Mouse (Mus musculus) stomach, embryonic 15.5 days (tissue): ENCODE results near the gene Pts. TPM values are rescaled to one million over a fixed set of nuclear protein-coding genes. Genes with fewer than 3 reads are reported as not detected.

ENCODE experiments used
- ATAC-seq: fragments of 200-750 bp; cut with Nextera tagmentation; 2 replicates; pipeline ENCODE4 v1.8.0; 2017; ENCODE audit warnings: low read depth, moderate number of reproducible peaks, moderate TSS enrichment; ENCODE audit not compliant: insufficient read depth, low FRiP score
- H3K27ac ChIP-seq: fragments of 300-500 bp; sonication (generic); 2 replicates; pipeline ENCODE4 v1.5.1; 2015; ENCODE audit warnings: mild to moderate bottlenecking, inconsistent platforms
- H3K27me3 ChIP-seq: fragments of 300-500 bp; sonication (generic); replicated peaks from 2 replicates; pipeline ENCODE4 v1.6.1; 2015; ENCODE audit warnings: inconsistent platforms
- H3K36me3 ChIP-seq: fragments of 300-500 bp; sonication (generic); 2 replicates; pipeline ENCODE4 v1.6.1; 2015; ENCODE audit warnings: inconsistent platforms
- H3K4me1 ChIP-seq: fragments of 300-500 bp; sonication (generic); 2 replicates; pipeline ENCODE4 v1.6.1; 2015; ENCODE audit warnings: inconsistent platforms
- H3K4me2 ChIP-seq: fragments of 300-500 bp; sonication (generic); 2 replicates; pipeline ENCODE4 v1.6.1; 2015; ENCODE audit warnings: mild to moderate bottlenecking, inconsistent platforms
- H3K4me3 ChIP-seq: fragments of 300-500 bp; sonication (generic); replicated peaks from 2 replicates; pipeline ENCODE4 v1.5.1; 2015; ENCODE audit warnings: inconsistent platforms
- H3K9ac ChIP-seq: fragments of 300-500 bp; sonication (generic); 2 replicates; pipeline ENCODE4 v1.6.1; 2015; ENCODE audit warnings: inconsistent platforms
- H3K9me3 ChIP-seq: fragments of 300-500 bp; sonication (generic); 2 replicates; pipeline ENCODE4 v1.6.1; 2016; ENCODE audit warnings: inconsistent platforms
- WGBS: fragments of 180-500 bp; shearing (Covaris S2); methylation state at CpG from one replicate; pipeline ENCODE4 v1.1.7; 2015; 5-methylcytosine and 5-hydroxymethylcytosine counted together
- polyA plus RNA-seq: library from polyadenylated mRNA; unstranded; fragments of >200 nt; fragmentation: Nextera tagmentation; extraction: Ambion mirVana; gene quantifications from 2 replicates; pipeline ENCODE4 v1.2.1, GENCODE M21; 2015

Pts gene
- polyA plus RNA-seq, 1 experiment from 2014 or later: 83.4 TPM

- H3K4me2 ChIP-seq: no peak overlapping the region
- H3K27ac ChIP-seq: no peak overlapping the region
- no peaks in the 10 kb centered on the region for H3K36me3 ChIP-seq
- no peaks in the 10 kb centered on the region for H3K27me3 ChIP-seq
- no peaks in the 10 kb centered on the region for H3K4me1 ChIP-seq
- no peak for ATAC-seq
- WGBS: 70% methylated on average over 5 of the region's 5 CpGs
- H3K4me3 ChIP-seq: no peak overlapping the region
- H3K9me3 ChIP-seq: no peaks in the 10 kb centered on the region
- no peak overlapping the region for H3K9ac ChIP-seq
Measured at GRCm38 (mm10) chr9:50552206-50552605, 23.7 kb upstream of the Pts start.

- ATAC-seq: no peak
- 71% methylated on average over 4 of the region's 4 CpGs for WGBS
- no peak overlapping the region for H3K27ac ChIP-seq
- H3K9me3 ChIP-seq: no peaks in the 10 kb centered on the region
- no peak overlapping the region for H3K4me3 ChIP-seq
- H3K36me3 ChIP-seq: no peaks in the 10 kb centered on the region
- H3K4me1 ChIP-seq: no peaks in the 10 kb centered on the region
- no peaks in the 10 kb centered on the region for H3K27me3 ChIP-seq
- no peak overlapping the region for H3K4me2 ChIP-seq
- no peak overlapping the region for H3K9ac ChIP-seq
Measured at GRCm38 (mm10) chr9:50548936-50549335, 20.4 kb upstream of the Pts start.

GRCm38 (mm10) chr9:50547859-50548478 is 19.4 kb upstream of the Pts start:
- Histone ChIP-seq H3K9me3 (no peaks in the 10 kb centered on the region), H3K4me1 (no peaks in the 10 kb centered on the region), H3K9ac (no peak overlapping the region), H3K4me2 (no peak overlapping the region), H3K36me3 (no peaks in the 10 kb centered on the region), H3K27me3 (no peaks in the 10 kb centered on the region), H3K27ac (no peak overlapping the region), H3K4me3 (no peak overlapping the region)
- no peak for ATAC-seq
- 44% methylated on average over 5 of the region's 5 CpGs for WGBS

GRCm38 (mm10) chr9:50542401-50542800 is 13.9 kb upstream of the Pts start:
- H3K4me2 ChIP-seq: no peak overlapping the region
- no peaks in the 10 kb centered on the region for H3K27me3 ChIP-seq
- H3K4me1 ChIP-seq: no peaks in the 10 kb centered on the region
- no peak overlapping the region for H3K9ac ChIP-seq
- H3K27ac ChIP-seq: no peak overlapping the region
- ATAC-seq: no peak
- H3K4me3 ChIP-seq: no peak overlapping the region
- no peaks in the 10 kb centered on the region for H3K36me3 ChIP-seq
- no peaks in the 10 kb centered on the region for H3K9me3 ChIP-seq
- WGBS: 74% methylated on average over 9 of the region's 9 CpGs

GRCm38 (mm10) chr9:50540170-50540569 is 11.6 kb upstream of the Pts start:
- no peak overlapping the region for H3K9ac ChIP-seq
- 51% methylated on average over 7 of the region's 7 CpGs for WGBS
- H3K4me3 ChIP-seq: no peak overlapping the region
- no peak for ATAC-seq
- H3K4me1 ChIP-seq: no peaks in the 10 kb centered on the region
- H3K4me2 ChIP-seq: no peak overlapping the region
- H3K27me3 ChIP-seq: no peaks in the 10 kb centered on the region
- H3K36me3 ChIP-seq: no peaks in the 10 kb centered on the region
- no peak overlapping the region for H3K27ac ChIP-seq
- no peaks in the 10 kb centered on the region for H3K9me3 ChIP-seq

GRCm38 (mm10) chr9:50537295-50537694 is 8.8 kb upstream of the Pts start:
- H3K4me3 ChIP-seq: no peak overlapping the region
- no peak overlapping the region for H3K9ac ChIP-seq
- ATAC-seq: no peak
- H3K9me3 ChIP-seq: no peaks in the 10 kb centered on the region
- no peaks in the 10 kb centered on the region for H3K36me3 ChIP-seq
- H3K4me1 ChIP-seq: no peaks in the 10 kb centered on the region
- WGBS: 43% methylated on average over 4 of the region's 4 CpGs
- no peak overlapping the region for H3K27ac ChIP-seq
- H3K4me2 ChIP-seq: no peak overlapping the region
- no peaks in the 10 kb centered on the region for H3K27me3 ChIP-seq

GRCm38 (mm10) chr9:50536603-50537135 is 8.1 kb upstream of the Pts start:
- Histone ChIP-seq H3K9ac (no peak overlapping the region), H3K36me3 (no peaks in the 10 kb centered on the region), H3K27ac (no peak overlapping the region), H3K4me2 (no peak overlapping the region), H3K9me3 (no peaks in the 10 kb centered on the region), H3K27me3 (no peaks in the 10 kb centered on the region), H3K4me3 (no peak overlapping the region), H3K4me1 (no peaks in the 10 kb centered on the region)
- ATAC-seq: no peak
- whole genome bisulfite sequencing: 67% methylated on average over 7 of the region's 7 CpGs

GRCm38 (mm10) chr9:50535930-50536329 is 7.4 kb upstream of the Pts start:
- Histone ChIP-seq H3K4me1 (no peaks in the 10 kb centered on the region), H3K4me2 (no peak overlapping the region), H3K9me3 (no peaks in the 10 kb centered on the region), H3K27ac (no peak overlapping the region), H3K9ac (no peak overlapping the region), H3K36me3 (no peaks in the 10 kb centered on the region), H3K4me3 (no peak overlapping the region), H3K27me3 (no peaks in the 10 kb centered on the region)
- 58% methylated on average over 5 of the region's 5 CpGs for WGBS
- no peak for ATAC-seq

GRCm38 (mm10) chr9:50533791-50534190 is 5.3 kb upstream of the Pts start:
- no peak for ATAC-seq
- H3K9ac ChIP-seq: no peak overlapping the region
- H3K4me3 ChIP-seq: no peak overlapping the region
- H3K27me3 ChIP-seq: no peaks in the 10 kb centered on the region
- no peak overlapping the region for H3K4me2 ChIP-seq
- H3K36me3 ChIP-seq: no peaks in the 10 kb centered on the region
- H3K9me3 ChIP-seq: no peaks in the 10 kb centered on the region
- H3K4me1 ChIP-seq: no peaks in the 10 kb centered on the region
- no peak overlapping the region for H3K27ac ChIP-seq
- 74% methylated on average over 3 of the region's 3 CpGs for WGBS

- H3K27ac ChIP-seq: no peak overlapping the region
- no peak overlapping the region for H3K4me3 ChIP-seq
- H3K36me3 ChIP-seq: no peaks in the 10 kb centered on the region
- ATAC-seq: no peak
- no peak overlapping the region for H3K9ac ChIP-seq
- H3K9me3 ChIP-seq: no peaks in the 10 kb centered on the region
- H3K27me3 ChIP-seq: no peaks in the 10 kb centered on the region
- 72% methylated on average over 11 of the region's 11 CpGs for WGBS
- no peak overlapping the region for H3K4me2 ChIP-seq
- no peaks in the 10 kb centered on the region for H3K4me1 ChIP-seq
Measured at GRCm38 (mm10) chr9:50533328-50533727, 4.8 kb upstream of the Pts start.

- H3K4me1 ChIP-seq: peaks cover 10% of the 10 kb centered on the region
- H3K36me3 ChIP-seq: no peaks in the 10 kb centered on the region
- H3K4me3 ChIP-seq: no peak overlapping the region
- H3K27ac ChIP-seq: no peak overlapping the region
- WGBS: 34% methylated on average over 2 of the region's 2 CpGs
- no peak overlapping the region for H3K4me2 ChIP-seq
- no peaks in the 10 kb centered on the region for H3K9me3 ChIP-seq
- no peaks in the 10 kb centered on the region for H3K27me3 ChIP-seq
- no peak for ATAC-seq
- H3K9ac ChIP-seq: no peak overlapping the region
Measured at GRCm38 (mm10) chr9:50530890-50531289, 2.4 kb upstream of the Pts start.

- Histone ChIP-seq H3K36me3 (no peaks in the 10 kb centered on the region), H3K4me3 (peak overlapping the region; percentile 88), H3K9ac (peak overlapping the region; percentile 66; the same call in 1 of the 2 replicates), H3K27ac (no peak overlapping the region), H3K9me3 (no peaks in the 10 kb centered on the region), H3K27me3 (no peaks in the 10 kb centered on the region), H3K4me1 (peaks cover 10% of the 10 kb centered on the region), H3K4me2 (peak overlapping the region; percentile 69)
- 29% methylated on average over 7 of the region's 7 CpGs for WGBS
- ATAC-seq: no peak
Measured at GRCm38 (mm10) chr9:50527860-50528259, 664 bp downstream of the Pts start.

- Histone ChIP-seq H3K4me2 (no peak overlapping the region), H3K27me3 (no peaks in the 10 kb centered on the region), H3K36me3 (no peaks in the 10 kb centered on the region), H3K4me1 (peaks cover 10% of the 10 kb centered on the region), H3K4me3 (no peak overlapping the region), H3K27ac (no peak overlapping the region), H3K9ac (no peak overlapping the region), H3K9me3 (no peaks in the 10 kb centered on the region)
- ATAC-seq: no peak
- WGBS: 75% methylated on average over 5 of the region's 5 CpGs
Measured at GRCm38 (mm10) chr9:50525585-50525984, 2.9 kb downstream of the Pts start.
